ENCODE assay signal across 9 mouse cellular contexts in genomic region chr19:53841915-53842314, GRCm38 (mm10). TPM values are rescaled to one million over a fixed set of nuclear protein-coding genes. Genes with fewer than 3 reads are reported as not detected.
A peak's percentile ranks its signal among the peaks of the same experiment; 100 is the strongest.
DNase-seq lines count a peak whose midpoint lies in the region; ATAC-seq and TF ChIP-seq lines count a peak whose summit lies in the region.
"Had no signal": no experiment of that assay in that cellular context is flagged by ENCODE, and none has a peak within 500 bp of the region (broad histone marks: within the 10 kb centered on the region; RNA-seq: fewer than 3 reads in every experiment).

No protein-coding gene starts in this region.

- no peak overlapping the region for H3K4me2 ChIP-seq in kidney, embryonic 15.5 days
- no peak overlapping the region for H3K4me2 ChIP-seq in stomach, postnatal 0 days (replicated peaks; ENCODE audit: low read depth)
- H3K4me2 ChIP-seq in forebrain, embryonic 14.5 days (ENCODE audit: low read length), result no peak overlapping the region
- H3K4me2 ChIP-seq in forebrain, embryonic 13.5 days, result no peak overlapping the region
- H3K4me2 ChIP-seq: embryonic facial prominence, embryonic 13.5 days had no signal

- H3K4me1 ChIP-seq in kidney, embryonic 15.5 days, result peaks cover 4% of the 10 kb centered on the region
- H3K4me1 ChIP-seq in E14TG2a.4 (replicated peaks; ENCODE audit: low read depth, low read length), result peaks cover 7% of the 10 kb centered on the region
- H3K4me1 ChIP-seq in bone marrow, adult 2 months (ENCODE audit: control insufficient read depth, insufficient read depth, low read length), result no peaks in the 10 kb centered on the region
- no peaks in the 10 kb centered on the region for H3K4me1 ChIP-seq in lung, adult 2 months (ENCODE audit: control insufficient read depth, insufficient read depth, low read length)
- H3K4me1 ChIP-seq in stomach, postnatal 0 days (replicated peaks; ENCODE audit: control insufficient read depth, insufficient read depth), result no peaks in the 10 kb centered on the region; the same call in 1 of the 2 replicates
- peaks cover 11% of the 10 kb centered on the region; the same call in 1 of the 2 replicates for H3K4me1 ChIP-seq in forebrain, embryonic 14.5 days (ENCODE audit: control insufficient read depth, insufficient read depth, low read length)
- H3K4me1 ChIP-seq in forebrain, embryonic 13.5 days, result peaks cover 24% of the 10 kb centered on the region

- no peak overlapping the region for H3K4me3 ChIP-seq in kidney, embryonic 15.5 days (replicated peaks)
- no peak overlapping the region for H3K4me3 ChIP-seq in E14TG2a.4 (replicated peaks; ENCODE audit: low read length)
- H3K4me3 ChIP-seq in bone marrow, adult 2 months (replicated peaks; ENCODE audit: control insufficient read depth, low read depth, low read length), result no peak overlapping the region
- no peak overlapping the region for H3K4me3 ChIP-seq in lung, adult 2 months (replicated peaks; ENCODE audit: extremely low read depth, low read depth, low read length)
- no peak overlapping the region for H3K4me3 ChIP-seq in stomach, postnatal 0 days (ENCODE audit: low read depth, low read length)
- H3K4me3 ChIP-seq in forebrain, embryonic 14.5 days (ENCODE audit: low read depth, low read length), result no peak overlapping the region
- no peak overlapping the region for H3K4me3 ChIP-seq in forebrain, embryonic 13.5 days
- H3K4me3 ChIP-seq: embryonic facial prominence, embryonic 13.5 days had no signal

- peak; percentile 53 for DNase-seq in kidney, adult 9 months
- DNase-seq in lung, adult 2 months, result peak; percentile 45
- peak; percentile 66 for DNase-seq in stomach, postnatal 0 days (ENCODE audit: low spot score)
- no peak for DNase-seq in forebrain, embryonic 14.5 days (ENCODE audit: low spot score)

- H3K9me3 ChIP-seq in kidney, embryonic 15.5 days (replicated peaks), result no peaks in the 10 kb centered on the region
- peaks cover 3% of the 10 kb centered on the region; the same call in 1 of the 2 replicates for H3K9me3 ChIP-seq in E14TG2a.4 (ENCODE audit: low read length)
- H3K9me3 ChIP-seq in stomach, postnatal 0 days (ENCODE audit: control insufficient read depth, low read length), result no peaks in the 10 kb centered on the region
- H3K9me3 ChIP-seq in forebrain, embryonic 14.5 days (replicated peaks; ENCODE audit: control insufficient read depth, low read length), result no peaks in the 10 kb centered on the region
- no peaks in the 10 kb centered on the region for H3K9me3 ChIP-seq in forebrain, embryonic 13.5 days (replicated peaks)
- H3K9me3 ChIP-seq: embryonic facial prominence, embryonic 13.5 days had no signal

- 77% methylated on average over 8 of the region's 8 CpGs for WGBS in kidney, embryonic 15.5 days
- 61% methylated on average over 8 of the region's 8 CpGs for WGBS in bone marrow, adult 2 months
- 66% methylated on average over 8 of the region's 8 CpGs for WGBS in lung, adult 2 months
- WGBS in stomach, postnatal 0 days, result 68% methylated on average over 8 of the region's 8 CpGs
- WGBS in forebrain, embryonic 14.5 days, result 62% methylated on average over 8 of the region's 8 CpGs
- 65% methylated on average over 8 of the region's 8 CpGs for whole genome bisulfite sequencing in forebrain, embryonic 13.5 days

- no peak overlapping the region for H3K27ac ChIP-seq in kidney, embryonic 15.5 days
- no peak overlapping the region for H3K27ac ChIP-seq in bone marrow, adult 2 months (ENCODE audit: control insufficient read depth, insufficient read depth, low read depth, low read length, poor library complexity)
- H3K27ac ChIP-seq in stomach, postnatal 0 days (replicated peaks), result no peak overlapping the region
- H3K27ac ChIP-seq in forebrain, embryonic 14.5 days (ENCODE audit: low read depth, low read length), result no peak overlapping the region
- no peak overlapping the region for H3K27ac ChIP-seq in forebrain, embryonic 13.5 days
- H3K27ac ChIP-seq: embryonic facial prominence, embryonic 13.5 days had no signal

- H3K36me3 ChIP-seq in kidney, embryonic 15.5 days, result no peaks in the 10 kb centered on the region
- H3K36me3 ChIP-seq in E14TG2a.4 (ENCODE audit: insufficient read depth, low read length), result no peaks in the 10 kb centered on the region
- H3K36me3 ChIP-seq in stomach, postnatal 0 days (ENCODE audit: control insufficient read depth, insufficient read depth, low read length), result no peaks in the 10 kb centered on the region
- H3K36me3 ChIP-seq in forebrain, embryonic 14.5 days (ENCODE audit: control insufficient read depth, insufficient read depth, low read length), result no peaks in the 10 kb centered on the region
- no peaks in the 10 kb centered on the region for H3K36me3 ChIP-seq in forebrain, embryonic 13.5 days (ENCODE audit: poor library complexity, severe bottlenecking)
- H3K36me3 ChIP-seq: embryonic facial prominence, embryonic 13.5 days had no signal

- no peak for ATAC-seq in kidney, embryonic 15.5 days (replicated peaks; ENCODE audit: low FRiP score)
- ATAC-seq in stomach, postnatal 0 days (ENCODE audit: low FRiP score, low TSS enrichment), result no peak
- ATAC-seq in forebrain, embryonic 14.5 days, result no peak
- ATAC-seq in forebrain, embryonic 13.5 days, result no peak

- H3K9ac ChIP-seq in kidney, embryonic 15.5 days, result no peak overlapping the region
- no peak overlapping the region for H3K9ac ChIP-seq in stomach, postnatal 0 days (ENCODE audit: low read length)
- no peak overlapping the region for H3K9ac ChIP-seq in forebrain, embryonic 14.5 days (ENCODE audit: low read length)
- no peak overlapping the region for H3K9ac ChIP-seq in forebrain, embryonic 13.5 days
- H3K9ac ChIP-seq: embryonic facial prominence, embryonic 13.5 days had no signal

- peak; percentile 90 for TF ChIP-seq CTCF in E14TG2a.4 (conservative IDR thresholded peaks at IDR 0.05; ENCODE audit: low read length)
- peak; percentile 65 for TF ChIP-seq CTCF in bone marrow, adult 2 months (IDR thresholded peaks at IDR 0.05; ENCODE audit: control insufficient read depth, insufficient read depth, low read length)
- peak; percentile 51 for TF ChIP-seq CTCF in lung, adult 2 months (IDR thresholded peaks at IDR 0.05; ENCODE audit: insufficient read depth, low read length)
- TF ChIP-seq CTCF in stomach, postnatal 0 days (IDR thresholded peaks at IDR 0.05; ENCODE audit: low read depth), result peak; percentile 74

- H3K27me3 ChIP-seq in kidney, embryonic 15.5 days, result no peaks in the 10 kb centered on the region
- peaks cover 10% of the 10 kb centered on the region for H3K27me3 ChIP-seq in E14TG2a.4 (ENCODE audit: insufficient read depth, low read length)
- H3K27me3 ChIP-seq in stomach, postnatal 0 days (ENCODE audit: control insufficient read depth, insufficient read depth, low read length), result no peaks in the 10 kb centered on the region
- H3K27me3 ChIP-seq in forebrain, embryonic 14.5 days (replicated peaks; ENCODE audit: control insufficient read depth, insufficient read depth, low read length), result no peaks in the 10 kb centered on the region
- H3K27me3 ChIP-seq in forebrain, embryonic 13.5 days, result no peaks in the 10 kb centered on the region
- H3K27me3 ChIP-seq: embryonic facial prominence, embryonic 13.5 days had no signal

- TF ChIP-seq EP300 in stomach, postnatal 0 days (optimal IDR thresholded peaks at IDR 0.05), result no peak

- no peak for TF ChIP-seq POLR2A in bone marrow, adult 2 months (IDR thresholded peaks at IDR 0.05; ENCODE audit: borderline replicate concordance, control insufficient read depth, low read depth, low read length)
- no peak for TF ChIP-seq POLR2A in lung, adult 2 months (IDR thresholded peaks at IDR 0.05; ENCODE audit: borderline replicate concordance, extremely low read depth, low read depth, low read length)

RNA-seq across cellular contexts. Expression of gene Pdcd4, which starts 50.1 kb away (rescaled TPM):
- polyA plus RNA-seq in kidney, embryonic 15.5 days (2015; fragmentation: Nextera tagmentation; extraction: Ambion mirVana), result 122 and 124 TPM in 2 replicates
- polyA plus RNA-seq in bone marrow, adult 2 months (2011; ENCODE audit: insufficient read depth, insufficient read length, low replicate concordance, missing spikeins), result 47.8 and 49.6 TPM in 2 replicates
- 4.1 and 8.0 TPM in 2 replicates for polyA plus RNA-seq in lung, adult 2 months (2012; rRNA removed)
- 204 and 217 TPM in 2 replicates for polyA plus RNA-seq in stomach, postnatal 0 days (2015; fragmentation: Nextera tagmentation; extraction: Ambion mirVana)
- polyA plus RNA-seq in forebrain, embryonic 14.5 days (2014; fragmentation: Nextera tagmentation; extraction: Ambion mirVana), result 62.1 and 75.4 TPM in 2 replicates
- 110 and 115 TPM in 2 replicates for polyA plus RNA-seq in forebrain, embryonic 13.5 days (2015; fragmentation: Nextera tagmentation; extraction: Ambion mirVana)
